Mouse (Mus musculus): ENCODE data around the gene Tmcc3.

Gene Tmcc3

DNA sequence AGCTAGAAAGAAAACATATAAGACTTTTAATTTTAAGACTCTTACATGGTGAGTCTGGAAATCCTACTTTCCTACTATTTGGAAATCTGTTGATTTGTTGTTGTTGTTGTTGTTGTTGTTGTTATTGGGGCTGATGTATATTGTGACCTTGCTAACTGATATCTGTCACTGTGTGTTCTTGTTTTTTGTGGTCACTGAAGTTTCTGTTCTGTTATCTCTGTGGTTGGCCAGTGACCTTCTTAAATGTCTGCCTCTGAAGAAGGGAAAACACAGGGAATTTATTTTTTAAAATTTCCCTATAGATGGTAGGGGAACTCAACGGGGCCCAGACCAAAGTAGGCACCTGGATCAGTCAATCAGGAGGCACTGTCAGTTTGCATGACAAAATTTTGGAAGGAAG is 48.9 kb downstream of the Tmcc3 start:
- no peak for DNase-seq (ENCODE audit: low read depth, low spot score)

DNA sequence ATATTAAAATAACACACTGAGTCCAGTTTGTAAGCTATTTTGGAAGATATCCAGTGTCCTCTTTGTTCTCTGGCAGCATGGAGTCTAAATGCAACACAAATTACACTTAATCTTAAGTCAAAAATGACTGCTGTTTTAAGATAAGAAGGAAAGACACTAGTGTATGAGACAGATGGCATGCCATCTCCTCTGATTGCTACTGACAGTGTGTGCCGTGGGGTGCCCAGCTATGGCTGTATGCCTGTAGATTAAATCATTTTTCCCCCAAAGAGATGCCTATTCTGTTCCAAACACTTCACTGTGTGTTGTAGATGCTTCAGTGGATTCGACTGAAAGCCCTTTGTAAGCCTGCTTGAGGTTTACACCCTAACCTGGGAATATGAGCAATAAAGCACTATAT is 59.5 kb downstream of the Tmcc3 start:
- no peak for DNase-seq (ENCODE audit: low read depth, low spot score)

DNA sequence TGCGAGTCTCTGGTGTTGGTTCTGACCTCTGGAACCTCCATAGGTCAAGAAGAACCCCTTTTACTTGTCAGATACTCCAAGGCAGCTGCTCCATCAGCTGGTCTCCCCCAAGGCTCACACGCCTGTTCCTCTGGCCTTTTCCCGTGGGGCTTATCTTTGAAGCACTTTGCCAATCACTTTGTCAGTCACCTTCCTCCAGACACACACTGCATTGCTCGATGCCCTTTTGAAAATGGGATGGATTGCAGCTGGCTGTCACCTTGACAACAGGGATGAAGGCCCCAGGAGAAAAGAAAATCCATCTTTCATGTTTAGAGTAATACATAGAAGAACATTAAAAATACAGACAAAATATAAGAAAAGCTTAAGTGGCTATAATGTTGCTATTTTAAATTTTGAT is 65.2 kb downstream of the Tmcc3 start:
- no peak for DNase-seq (ENCODE audit: low read depth, low spot score)

DNA sequence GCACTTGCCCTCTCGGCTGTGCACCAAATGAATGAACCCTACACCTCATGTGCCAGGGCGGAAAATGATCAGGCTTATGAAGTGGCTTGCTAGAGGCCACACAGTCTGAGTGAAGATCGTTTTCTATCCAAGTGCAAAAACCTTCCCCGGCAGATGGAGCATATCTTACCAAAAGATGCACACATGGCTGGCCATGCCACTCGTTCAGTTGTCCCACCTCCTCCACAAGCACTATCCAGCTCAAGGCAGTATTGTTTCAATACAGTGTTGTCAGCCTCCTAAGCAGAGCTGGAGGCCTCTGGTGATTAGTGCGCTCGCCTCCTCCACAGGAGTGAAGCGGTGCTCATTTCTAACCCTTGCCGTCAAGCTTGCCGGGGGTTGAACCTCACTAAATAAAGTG is 66.1 kb downstream of the Tmcc3 start:
- DNase-seq (ENCODE audit: low read depth, low spot score) = no peak

DNA sequence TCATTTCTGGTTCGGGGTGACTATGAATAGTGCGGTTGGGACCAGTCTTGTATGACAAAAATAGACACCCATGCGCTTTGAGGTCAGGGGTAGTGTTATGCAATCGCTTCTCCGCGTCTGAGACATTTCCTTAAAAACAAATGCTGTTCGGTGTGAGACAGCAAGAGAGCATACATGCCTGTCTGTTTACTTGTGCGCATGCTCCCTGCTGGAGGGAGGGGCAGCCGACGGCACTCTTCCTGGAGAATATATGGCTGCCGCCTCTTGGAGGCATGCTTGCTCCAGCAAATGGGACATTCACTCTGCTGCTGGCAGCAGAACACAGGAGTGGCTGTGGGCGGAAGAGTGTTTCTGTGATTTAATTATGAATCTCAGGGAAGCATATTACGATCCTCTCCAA is 66.6 kb downstream of the Tmcc3 start:
- peak; percentile 77 for DNase-seq (ENCODE audit: low read depth, low spot score)

DNA sequence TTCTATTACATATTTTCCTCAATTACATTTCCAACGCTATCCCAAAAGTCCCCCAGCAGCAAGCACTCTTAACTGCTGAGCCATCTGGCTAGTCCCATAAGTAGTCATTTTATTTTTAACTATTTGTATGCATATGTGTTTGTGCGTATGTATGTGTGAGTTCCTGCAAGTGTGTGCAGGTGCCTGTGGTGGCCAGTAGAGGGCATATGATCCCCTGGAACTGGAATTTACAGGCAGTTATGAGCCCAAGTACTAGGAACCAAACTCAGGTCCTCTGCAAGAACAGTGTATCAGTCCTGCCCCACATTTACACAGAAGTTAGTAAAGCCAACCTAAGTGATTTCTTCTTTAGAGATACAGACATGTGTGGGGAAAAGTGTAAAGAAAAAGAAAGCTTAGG is 68.3 kb downstream of the Tmcc3 start:
- peak; percentile 56 for DNase-seq (ENCODE audit: low read depth, low spot score)

DNA sequence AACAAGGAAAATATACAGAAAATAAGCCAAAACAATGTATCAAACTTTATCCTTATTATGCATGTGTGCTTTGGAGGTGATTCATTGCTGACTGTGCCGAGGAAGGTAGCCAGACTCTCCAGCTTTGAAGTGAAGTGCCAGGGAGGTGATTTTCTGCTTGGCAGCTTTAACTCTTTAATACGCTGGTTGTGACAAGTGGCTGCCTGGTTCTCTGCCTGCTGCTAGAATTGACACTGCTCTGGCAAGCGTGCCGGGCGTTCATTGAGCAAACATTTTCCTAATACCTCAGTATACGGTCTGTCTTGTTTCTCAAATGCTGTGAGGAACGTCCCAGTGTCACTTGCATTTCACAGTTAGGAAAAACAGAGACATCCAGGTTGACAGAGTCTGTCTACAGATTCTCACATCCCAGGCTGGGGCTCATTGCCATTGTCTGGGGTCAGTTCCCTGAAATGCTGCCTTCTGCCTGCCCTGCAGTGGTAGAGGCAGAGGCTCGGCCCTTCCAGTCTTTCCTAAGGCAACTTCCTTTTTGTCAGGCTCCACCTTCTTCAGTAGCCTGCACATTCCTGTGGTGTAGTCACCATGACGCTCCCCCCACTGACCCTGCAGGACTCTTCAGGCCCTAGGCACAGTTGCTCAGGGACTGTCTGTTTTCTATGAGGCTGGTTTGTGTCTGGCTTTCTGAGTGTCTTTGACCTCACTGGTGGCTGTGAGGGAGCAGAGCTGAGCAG is 69.1 kb downstream of the Tmcc3 start:
- no peak for DNase-seq (ENCODE audit: low read depth, low spot score)

DNA sequence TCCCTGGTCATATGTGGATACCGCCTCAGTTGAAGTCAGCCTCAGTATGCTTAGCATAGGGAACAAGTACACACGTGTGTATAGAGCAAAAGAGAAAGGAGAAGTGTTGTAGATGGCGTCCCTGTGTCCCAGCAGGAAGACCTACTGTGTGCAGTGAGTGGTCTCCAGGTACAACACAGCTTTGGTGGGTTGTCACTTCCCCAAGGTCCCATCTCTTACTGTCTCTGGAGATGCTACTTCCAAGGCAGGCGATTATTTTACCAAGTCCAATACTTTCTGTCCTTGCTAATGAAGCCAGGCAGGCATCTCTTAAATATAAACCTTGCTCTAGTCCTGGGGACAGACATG is 69.6 kb downstream of the Tmcc3 start:
- DNase-seq (ENCODE audit: low read depth, low spot score) = no peak

DNA sequence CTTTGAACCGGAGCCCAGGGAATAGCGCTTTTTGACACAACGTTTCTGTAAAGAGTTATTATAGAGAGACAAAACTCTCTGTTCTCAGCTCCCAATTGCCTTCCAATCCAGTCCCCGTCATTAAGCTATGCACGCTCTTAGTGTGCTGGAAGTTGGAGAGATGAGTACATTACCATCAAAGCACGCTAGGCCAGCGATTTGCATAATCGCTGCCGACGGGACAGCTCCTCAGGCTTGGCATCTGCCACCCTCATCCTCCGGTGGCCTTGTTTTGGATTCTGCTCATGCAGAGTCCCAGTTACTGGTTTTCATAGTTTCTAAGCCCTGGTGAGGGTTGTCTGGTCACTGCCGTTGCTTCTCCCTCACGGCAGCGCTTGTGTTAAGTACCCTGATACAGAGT is 70.9 kb downstream of the Tmcc3 start:
- no peak for DNase-seq (ENCODE audit: low read depth, low spot score)

DNA sequence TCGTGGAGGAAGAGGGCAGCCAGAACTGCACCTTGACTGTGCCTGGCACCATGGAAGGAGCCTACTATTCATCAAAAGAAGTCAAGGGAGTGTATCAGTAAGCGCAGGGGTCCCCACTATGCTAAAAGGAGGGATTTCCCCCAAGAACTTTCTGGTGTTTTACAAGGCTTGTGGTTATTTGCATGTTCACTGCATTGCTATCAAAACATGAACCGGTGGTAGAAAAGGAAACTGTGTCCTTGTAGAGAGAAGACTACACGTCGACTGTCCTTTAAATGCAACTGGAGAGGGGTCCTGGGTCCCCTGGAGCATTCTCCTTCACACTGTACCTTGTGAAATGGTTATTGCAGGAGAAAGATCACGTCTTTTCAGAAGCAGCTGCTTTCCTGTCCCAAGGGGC is 71.8 kb downstream of the Tmcc3 start:
- DNase-seq (ENCODE audit: low read depth, low spot score) = no peak

DNA sequence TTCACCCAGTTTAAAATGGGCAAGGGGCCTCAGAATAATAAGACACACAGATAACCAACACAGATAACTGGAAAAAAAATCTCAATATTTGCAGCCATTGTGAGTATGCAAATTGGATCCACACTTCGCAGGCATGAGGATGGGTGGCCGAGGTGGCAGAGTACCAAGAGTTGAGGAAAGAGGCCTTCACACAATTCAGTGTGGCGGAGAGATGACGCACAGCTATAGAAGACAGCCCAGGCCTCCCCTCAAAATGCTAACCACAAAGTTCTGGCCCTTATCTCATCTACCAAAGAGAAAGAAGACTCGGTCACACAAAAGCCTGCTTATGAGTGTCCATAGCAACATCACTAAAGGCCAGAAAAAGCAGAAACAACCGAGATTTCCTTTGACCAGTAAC is 77.5 kb downstream of the Tmcc3 start:
- DNase-seq (ENCODE audit: low read depth, low spot score) = no peak

DNA sequence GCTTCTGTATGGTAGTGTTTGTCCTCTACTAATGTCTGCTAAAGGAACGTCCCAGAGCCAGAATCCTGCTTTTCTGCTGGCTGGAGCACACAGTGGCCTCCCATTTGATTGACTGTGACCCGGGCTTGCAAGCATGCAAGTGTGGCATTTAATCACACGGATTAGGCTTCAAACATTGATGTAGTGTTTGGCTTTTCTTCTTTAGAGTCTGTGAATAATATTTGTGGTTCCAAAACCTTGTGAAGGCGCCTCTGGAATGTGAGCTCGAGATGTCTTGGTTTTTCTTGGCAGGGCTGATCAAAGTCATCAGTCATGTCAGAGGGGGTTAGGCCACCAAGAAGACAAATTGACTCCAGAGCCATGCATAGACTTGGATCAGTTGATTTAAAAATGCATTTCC is 79.3 kb downstream of the Tmcc3 start:
- no peak for DNase-seq (ENCODE audit: low read depth, low spot score)

DNA sequence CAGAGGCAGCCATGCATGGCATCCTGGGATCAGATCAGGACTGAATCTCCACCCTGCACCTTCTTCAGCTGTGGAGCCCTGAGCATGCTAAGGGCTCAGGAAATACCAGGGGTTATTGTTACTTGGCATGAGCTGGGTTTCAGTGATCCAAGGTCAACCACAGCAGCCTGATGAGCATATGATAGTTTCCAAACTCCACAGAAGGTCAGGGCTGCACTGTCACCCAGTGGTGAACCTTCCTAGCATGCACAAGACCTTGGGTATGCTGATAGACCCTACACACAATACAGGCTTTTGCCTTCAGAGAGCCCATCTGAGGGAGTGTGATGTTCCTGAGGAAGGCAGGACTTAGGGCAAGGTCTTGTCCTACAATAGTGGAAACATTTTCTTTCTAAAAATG is 82.5 kb downstream of the Tmcc3 start:
- DNase-seq (ENCODE audit: low read depth, low spot score) = no peak

DNA sequence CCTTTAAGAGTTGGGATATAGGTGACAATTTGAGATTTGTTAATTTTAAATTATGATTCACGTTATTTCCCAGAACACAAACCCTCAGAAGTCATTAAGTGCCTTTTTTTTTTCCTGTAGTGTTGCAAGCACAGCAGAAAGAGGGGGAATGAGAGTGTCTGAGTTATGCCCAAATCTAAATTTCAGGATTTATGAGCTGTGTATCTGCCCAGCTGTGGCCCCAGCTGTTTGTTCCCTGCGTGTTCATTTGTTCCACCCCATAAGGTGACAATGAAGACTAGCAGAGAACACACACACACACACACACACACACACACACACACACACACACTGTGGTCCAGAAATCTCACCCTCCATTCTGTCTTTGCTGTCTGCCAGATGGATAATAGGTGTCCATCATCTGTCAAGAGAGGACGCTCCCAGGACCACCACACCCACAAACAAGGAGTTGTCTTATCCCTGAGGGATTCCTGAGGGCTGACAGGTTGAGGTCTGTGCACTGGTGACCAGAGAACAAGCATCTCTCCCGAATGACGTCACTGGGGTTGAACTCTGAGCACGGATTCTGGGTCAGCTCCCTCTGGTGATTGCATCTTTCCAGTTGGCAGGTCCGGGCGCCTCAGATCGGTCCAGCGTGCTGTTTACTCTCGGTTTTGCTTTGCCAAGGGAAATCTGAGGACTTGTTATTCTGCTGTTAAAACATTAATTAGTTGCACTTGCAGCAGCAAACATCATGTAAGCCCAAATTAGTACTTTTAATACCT is 86.3 kb downstream of the Tmcc3 start:
- DNase-seq (ENCODE audit: low read depth, low spot score) = no peak

DNA sequence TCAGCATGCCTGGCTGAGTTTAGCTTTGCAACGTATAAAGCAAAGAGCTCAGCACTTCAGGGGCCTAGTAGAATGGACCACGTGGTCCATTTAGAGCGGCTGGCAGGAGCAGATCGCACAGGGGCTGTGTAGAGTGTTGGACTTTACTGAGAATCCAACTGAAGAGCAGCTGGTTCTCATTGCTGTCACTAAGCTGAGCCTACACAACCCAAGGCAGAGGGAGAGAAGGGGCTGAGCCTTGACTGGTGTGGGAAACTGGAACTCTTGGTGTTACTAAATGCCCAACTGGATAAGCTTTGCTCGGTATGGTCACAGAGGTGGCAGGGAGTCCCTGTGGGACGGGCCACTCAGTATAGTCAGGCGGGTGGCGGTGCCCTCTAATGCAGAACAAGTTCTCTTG is 89.1 kb downstream of the Tmcc3 start:
- DNase-seq (ENCODE audit: low read depth, low spot score) = no peak

DNA sequence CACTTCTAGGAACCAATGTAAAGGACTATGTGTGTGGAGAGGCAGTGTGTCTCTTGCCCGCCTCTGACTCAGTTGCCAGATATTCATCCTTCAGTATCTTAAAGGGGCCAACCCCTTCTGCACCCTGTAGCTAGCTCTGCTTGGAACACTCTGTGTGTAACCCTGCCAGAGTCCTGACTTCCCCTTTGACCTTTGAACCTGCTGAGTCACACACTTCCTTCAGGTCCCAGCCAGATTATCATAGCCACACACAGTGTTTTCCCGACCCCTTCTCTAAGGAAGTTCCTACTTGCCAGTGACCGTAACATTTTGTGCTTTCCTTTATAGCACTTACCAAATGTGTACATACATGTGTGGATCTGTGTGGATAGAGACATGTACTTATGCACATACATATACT is 93.7 kb downstream of the Tmcc3 start:
- DNase-seq (ENCODE audit: low read depth, low spot score) = no peak

DNA sequence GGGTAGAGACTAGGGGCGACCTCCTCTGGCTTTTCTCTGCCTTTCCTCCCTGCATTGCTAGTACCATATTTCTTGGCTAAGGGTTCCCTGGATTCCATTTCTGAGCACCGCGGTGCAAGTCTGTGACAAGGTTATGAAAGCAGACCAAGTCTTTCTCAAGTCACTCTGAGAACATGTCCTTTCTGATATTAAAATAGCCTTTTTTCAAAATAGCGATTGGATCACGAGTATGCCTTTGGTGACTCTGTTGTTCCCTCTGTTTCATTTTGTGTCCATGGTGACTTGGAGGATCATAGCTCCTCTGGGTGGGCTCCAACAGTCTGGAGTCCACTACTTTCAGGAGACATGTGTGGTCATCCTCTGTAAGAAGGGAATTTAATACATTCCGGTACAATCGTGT is 95.1 kb downstream of the Tmcc3 start:
- DNase-seq (ENCODE audit: low read depth, low spot score) = no peak

DNA sequence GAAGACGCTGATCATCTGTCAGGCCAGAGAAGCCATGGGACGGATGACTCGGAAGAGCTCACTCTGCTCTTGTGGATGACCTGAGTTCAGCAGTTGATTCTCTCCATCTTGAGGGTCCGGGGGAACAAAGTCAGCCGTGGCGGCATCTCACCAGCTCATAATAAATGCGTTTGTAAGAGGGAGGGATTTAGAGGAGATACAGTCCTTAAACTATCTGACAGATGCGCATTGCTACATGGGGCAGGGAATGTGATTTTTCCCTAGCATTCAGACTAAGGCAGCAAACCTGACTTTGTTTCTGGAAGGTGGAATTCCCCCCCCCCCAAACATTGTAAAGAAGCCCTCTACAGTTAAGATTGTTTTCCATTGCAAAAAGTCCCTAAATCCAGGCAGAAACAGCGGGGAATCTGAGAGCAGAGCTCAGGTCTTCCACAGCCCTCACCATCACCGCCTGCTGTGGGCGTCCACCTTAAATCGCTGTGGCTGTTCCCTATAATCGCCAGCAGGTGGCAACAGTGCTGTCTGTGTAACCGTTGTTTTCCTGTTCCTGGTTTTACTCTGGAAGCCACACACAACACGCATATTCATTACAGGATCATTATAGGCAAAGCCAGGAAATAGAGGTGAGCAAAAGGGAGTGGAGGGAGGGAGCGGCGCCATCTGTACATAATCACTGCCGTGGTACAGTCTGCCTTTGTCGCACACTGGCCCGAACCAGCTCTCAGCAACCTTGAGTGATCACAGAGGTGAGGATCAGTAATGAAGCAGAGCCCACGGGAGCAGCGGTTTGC is 96.8 kb downstream of the Tmcc3 start:
- peak; percentile 85 for DNase-seq (ENCODE audit: low read depth, low spot score)

DNA sequence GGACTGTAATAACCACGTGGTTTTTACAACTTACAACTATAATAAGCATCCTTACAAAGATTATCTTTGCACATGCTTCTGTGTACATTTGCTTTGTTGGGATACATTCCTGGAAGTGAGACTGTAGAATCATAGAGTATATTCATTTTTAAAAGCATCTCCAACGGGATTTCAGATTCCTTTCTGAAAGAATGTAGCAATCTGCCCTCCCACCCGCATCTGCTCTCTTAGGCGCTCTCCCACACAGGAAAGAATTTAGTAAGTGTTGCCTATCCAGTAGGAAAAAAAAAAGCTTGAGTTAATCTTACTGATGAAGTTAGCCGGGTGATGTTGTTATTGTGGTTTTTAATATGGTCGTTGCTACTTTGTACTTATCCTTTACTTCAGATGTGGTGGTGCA is 97.9 kb downstream of the Tmcc3 start:
- DNase-seq (ENCODE audit: low read depth, low spot score) = no peak

DNA sequence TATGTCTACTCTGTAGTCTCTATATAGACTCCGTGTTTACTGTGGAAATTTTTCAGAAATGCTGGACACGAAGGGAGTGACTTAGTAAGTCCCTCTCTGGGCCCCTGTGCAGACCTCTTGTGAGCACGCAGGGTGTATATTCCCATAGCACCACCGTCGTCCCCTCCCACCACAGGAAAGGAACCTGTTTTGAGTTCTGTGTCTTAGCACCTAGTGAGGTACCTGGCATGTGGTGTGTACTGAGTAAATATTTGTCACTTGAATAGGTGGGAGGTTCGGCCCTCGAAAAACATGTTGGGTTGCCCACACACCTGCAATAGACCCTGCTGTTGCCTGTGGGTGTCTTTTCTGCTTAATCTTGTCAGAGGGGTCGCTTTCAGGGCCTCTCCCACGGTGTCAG is 99.8 kb downstream of the Tmcc3 start:
- DNase-seq (ENCODE audit: low read depth, low spot score) = no peak

DNA sequence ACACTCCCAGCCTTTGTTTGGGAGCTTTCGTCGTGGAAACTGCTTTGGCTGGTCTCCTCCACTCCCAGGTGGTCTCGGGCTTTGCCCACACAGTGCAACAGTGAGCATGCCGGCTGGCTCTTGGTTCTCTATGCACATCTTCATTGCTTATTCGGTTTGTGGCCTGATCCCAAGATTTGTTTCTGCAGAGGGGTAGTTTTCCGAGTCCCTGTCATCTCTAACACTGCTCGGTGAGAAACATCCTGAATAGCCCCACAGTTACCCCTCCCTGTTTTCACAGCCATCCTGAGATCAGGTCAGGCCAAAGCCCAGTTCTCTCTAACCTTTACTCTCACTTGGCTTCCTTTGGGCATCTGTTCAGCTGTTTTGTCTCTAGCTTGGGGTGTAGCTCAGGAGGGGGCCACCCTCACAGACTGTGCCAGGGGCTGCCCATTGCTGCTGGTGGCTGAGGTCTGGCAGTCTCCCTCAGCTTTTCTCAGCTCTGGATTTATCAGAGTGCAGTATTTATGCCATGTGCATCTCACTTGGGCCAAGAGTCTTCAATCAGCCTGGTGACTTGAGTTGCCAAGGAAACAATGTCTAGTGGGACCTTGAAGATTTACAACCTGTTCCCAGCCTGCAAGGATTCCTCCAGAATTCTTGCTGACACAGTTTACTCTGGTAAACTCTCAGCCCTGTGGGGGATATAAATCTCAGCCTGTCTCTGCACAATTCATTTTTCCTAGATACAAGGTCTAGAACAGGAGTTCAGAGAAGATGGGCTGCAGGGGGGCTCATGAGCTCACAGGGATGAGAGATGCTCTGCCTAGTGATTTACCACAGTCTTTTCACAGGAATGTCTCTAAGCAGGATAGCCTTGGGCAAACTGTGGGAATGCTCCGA is 102.3 kb downstream of the Tmcc3 start:
- DNase-seq (ENCODE audit: low read depth, low spot score) = no peak
